Mouse (Mus musculus) stomach, postnatal 0 days (tissue): Measurements from ENCODE around the gene Gpx5.

Experiments used
- CTCF ChIP-seq: IDR thresholded peaks from 2 replicates; pipeline ENCODE4 v1.5.1; 2016; ENCODE audit warnings: antibody characterized with exemption, low read depth, mild to moderate bottlenecking, moderate library complexity
- EP300 ChIP-seq: optimal IDR thresholded peaks from 2 replicates; pipeline ENCODE3; 2016; ENCODE audit warnings: antibody characterized with exemption

GRCm38 (mm10) chr13:21264366-21264765, 28.2 kb downstream of the Gpx5 start:
- no peak for TF ChIP-seq CTCF
- no peak for TF ChIP-seq EP300
